Mouse (Mus musculus): Measurements from ENCODE around the gene Cnot11.
"Not testable (repeated sequence)": the region's sequence is repeated elsewhere in the genome, so short reads cannot be mapped to it uniquely, and the experiment has no call there.

GRCm38 (mm10) chr1:39591557-39591956 is 56.8 kb downstream of the Cnot11 start:
- TF ChIP-seq CTCF, EP300 (IDR thresholded peaks at IDR 0.05): not testable (repeated sequence)

Measured in lung, postnatal 0 days (tissue).